Mouse (Mus musculus) right cerebral cortex, postnatal 4 days (tissue): ENCODE results near the gene 1810010H24Rik.
"Not testable (repeated sequence)": the region's sequence is repeated elsewhere in the genome, so short reads cannot be mapped to it uniquely, and the experiment has no call there.

ENCODE experiments used
- DNase-seq: peaks from one replicate; pipeline ENCODE4 v3.0.0-alpha.2; 2022

1810010H24Rik gene

GRCm38 (mm10) chr11:107025411-107026321 lies at the start of gene 1810010H24Rik:
Gene 1810010H24Rik (plus strand): TSS chr11:107025681.
- peak; percentile 43 for DNase-seq

GRCm38 (mm10) chr11:106976194-106976593 lies 49.3 kb upstream of the 1810010H24Rik start:
- DNase-seq: no peak

GRCm38 (mm10) chr11:106980455-106980854 lies 45.0 kb upstream of the 1810010H24Rik start:
- peak; percentile 32 for DNase-seq

- DNase-seq: no peak
Observed at GRCm38 (mm10) chr11:106981787-106982186, 43.7 kb upstream of the 1810010H24Rik start.

GRCm38 (mm10) chr11:106982351-106982750 lies 43.1 kb upstream of the 1810010H24Rik start:
- DNase-seq: no peak

GRCm38 (mm10) chr11:106985979-106986604 lies 39.4 kb upstream of the 1810010H24Rik start:
- not testable (repeated sequence) for DNase-seq

GRCm38 (mm10) chr11:106987384-106987783 lies 38.1 kb upstream of the 1810010H24Rik start:
- DNase-seq: no peak

- DNase-seq: no peak
Observed at GRCm38 (mm10) chr11:106994246-106995085, 31.0 kb upstream of the 1810010H24Rik start.

GRCm38 (mm10) chr11:106996492-106996891 lies 29.0 kb upstream of the 1810010H24Rik start:
- not testable (repeated sequence) for DNase-seq

- DNase-seq: no peak
Observed at GRCm38 (mm10) chr11:106997976-106998375, 27.5 kb upstream of the 1810010H24Rik start.

- peak; percentile 14 for DNase-seq
Observed at GRCm38 (mm10) chr11:106998651-106999150, 26.8 kb upstream of the 1810010H24Rik start.

GRCm38 (mm10) chr11:106999151-106999948 lies 26.1 kb upstream of the 1810010H24Rik start, which contains the start of gene Kpna2:
Gene Kpna2 (minus strand): TSS chr11:106999541.
- peak; percentile 90 for DNase-seq

GRCm38 (mm10) chr11:106999949-107000513 lies 25.4 kb upstream of the 1810010H24Rik start:
- no peak for DNase-seq

GRCm38 (mm10) chr11:107001760-107002675 lies 23.5 kb upstream of the 1810010H24Rik start:
- DNase-seq: no peak

GRCm38 (mm10) chr11:107005538-107005937 lies 19.9 kb upstream of the 1810010H24Rik start:
- DNase-seq: no peak

- no peak for DNase-seq
Observed at GRCm38 (mm10) chr11:107010447-107010846, 15.0 kb upstream of the 1810010H24Rik start.

- DNase-seq: no peak
Observed at GRCm38 (mm10) chr11:107011171-107011570, 14.3 kb upstream of the 1810010H24Rik start.

- DNase-seq: no peak
Observed at GRCm38 (mm10) chr11:107011669-107012323, 13.7 kb upstream of the 1810010H24Rik start.

- peak; percentile 96 for DNase-seq
Observed at GRCm38 (mm10) chr11:107012324-107013017, 13.0 kb upstream of the 1810010H24Rik start.
